Mouse (Mus musculus) activated CD4-positive, CD25-positive, alpha-beta regulatory T cell, adult 4 months (primary cell): ENCODE data around the gene Adamts15. TPM values are rescaled to one million over a fixed set of nuclear protein-coding genes. Genes with fewer than 3 reads are reported as not detected.

Experiments
- ATAC-seq: one replicate; pipeline ENCODE4 v1.8.0; 2017
- polyA plus RNA-seq, 2 experiments: library from polyadenylated mRNA; unstranded; fragments of 100-300 nt; shearing (Covaris generic); gene quantifications; one replicate each; pipeline ENCODE4 v1.2.1; 2017

Adamts15 gene
- polyA plus RNA-seq, 2 experiments from 2014 or later = 0.33 to 0.43 TPM

- no peak for ATAC-seq
Observed at GRCm38 (mm10) chr9:30879248-30879946, 42.9 kb downstream of the Adamts15 start.

- no peak for ATAC-seq
Observed at GRCm38 (mm10) chr9:30876552-30876951, 45.7 kb downstream of the Adamts15 start.

- no peak for ATAC-seq
Observed at GRCm38 (mm10) chr9:30855837-30856236, 66.4 kb downstream of the Adamts15 start.

- no peak for ATAC-seq
Observed at GRCm38 (mm10) chr9:30851841-30852240, 70.4 kb downstream of the Adamts15 start.

GRCm38 (mm10) chr9:30849951-30850350 lies 72.3 kb downstream of the Adamts15 start:
- ATAC-seq = no peak

- ATAC-seq = no peak
Observed at GRCm38 (mm10) chr9:30849444-30849843, 72.8 kb downstream of the Adamts15 start.

Other genes with a start within 250 kb of the Adamts15 start
- gene Adamts8, start 20.1 kb upstream of the Adamts15 start, polyA plus RNA-seq = under 1 TPM in 1 of 2 experiments, not detected in 1; 0.24 TPM
- 1 to 10 TPM; 5.9 to 7.0 TPM for gene Zbtb44, start 108.2 kb upstream of the Adamts15 start, polyA plus RNA-seq
- 1 to 10 TPM; 3.9 to 7.7 TPM for gene St14, start 209.4 kb upstream of the Adamts15 start, polyA plus RNA-seq